Mouse (Mus musculus) heart, postnatal 36 days (tissue): ENCODE data around the gene Bbx. TPM values are rescaled to one million over a fixed set of nuclear protein-coding genes. Genes with fewer than 3 reads are reported as not detected.

Experiments
- DNase-seq, 2 experiments: peaks; one replicate each; pipeline ENCODE4 v3.0.0; 2021 to 2022
- intact Hi-C: fragments of 180-260 bp; cut with DNase I; formaldehyde crosslinking; loops from one replicate; pipeline ENCODE4 v1.15.1; 2025
- total RNA-seq, 2 experiments: library from RNA; stranded (reverse); gene quantifications; 2 replicates each; pipeline ENCODE4 v1.2.3; 2021

Bbx gene
- total RNA-seq, result 10 to 100 TPM; 11.2 to 16.6 TPM

DNA sequence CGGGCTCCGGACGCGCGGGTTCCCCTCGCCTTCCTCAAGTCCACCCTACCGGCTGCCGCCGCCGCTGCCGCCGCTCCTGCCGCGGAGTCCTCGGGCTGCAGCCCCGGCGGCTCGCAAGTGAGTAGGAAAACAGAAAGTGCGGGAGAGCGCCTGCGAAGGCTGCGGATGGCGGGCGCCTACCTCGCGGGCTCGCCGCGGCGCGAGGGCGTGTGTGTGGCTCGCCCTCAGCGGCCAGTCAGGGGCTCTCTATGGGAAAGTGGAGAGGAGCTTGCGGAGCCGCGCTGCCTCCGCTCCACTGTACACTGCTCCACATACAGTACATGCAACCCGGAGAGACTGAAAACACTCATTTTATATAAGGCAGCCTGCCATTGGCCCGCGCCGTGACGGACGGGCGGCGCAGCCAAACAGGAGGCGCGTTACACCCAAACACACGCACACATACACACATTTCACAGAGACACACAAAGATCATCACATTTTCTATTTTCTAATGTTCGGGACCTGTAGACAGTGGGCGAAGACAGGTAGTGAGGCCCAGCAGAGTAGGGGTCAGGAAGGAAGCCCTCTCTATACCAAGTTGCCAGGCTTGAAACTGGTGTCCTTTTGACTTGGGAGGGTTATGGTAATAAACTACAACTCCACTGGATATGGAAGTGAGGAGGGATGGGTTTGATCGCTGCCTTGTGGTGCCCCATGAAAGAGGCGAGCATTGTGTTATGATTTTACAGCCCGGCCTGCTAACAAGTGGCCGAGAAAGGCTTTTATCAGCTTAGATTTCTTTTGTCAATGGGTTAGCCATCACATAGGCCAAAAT is at the start of gene Bbx:
Gene Bbx, minus strand, starts transcription at position 329 of the 817 bp plus-strand sequence.
- DNase-seq, result peak; percentile 99

GRCm38 (mm10) chr16:50481892-50482291 is 49.7 kb upstream of the Bbx start:
- intact Hi-C loops, result no loop called here
- DNase-seq, result no peak

More for the DNA sequence above, at the start of gene Bbx:
- intact Hi-C loops, result loop anchor here (1.0 to 10.0 kb wide), 3 partner anchors 96 to 735 kb away; partner anchors contain the start of gene Ift57

GRCm38 (mm10) chr16:50481341-50481740 is 49.2 kb upstream of the Bbx start:
- intact Hi-C loops, result no loop called here
- DNase-seq, result no peak

DNA sequence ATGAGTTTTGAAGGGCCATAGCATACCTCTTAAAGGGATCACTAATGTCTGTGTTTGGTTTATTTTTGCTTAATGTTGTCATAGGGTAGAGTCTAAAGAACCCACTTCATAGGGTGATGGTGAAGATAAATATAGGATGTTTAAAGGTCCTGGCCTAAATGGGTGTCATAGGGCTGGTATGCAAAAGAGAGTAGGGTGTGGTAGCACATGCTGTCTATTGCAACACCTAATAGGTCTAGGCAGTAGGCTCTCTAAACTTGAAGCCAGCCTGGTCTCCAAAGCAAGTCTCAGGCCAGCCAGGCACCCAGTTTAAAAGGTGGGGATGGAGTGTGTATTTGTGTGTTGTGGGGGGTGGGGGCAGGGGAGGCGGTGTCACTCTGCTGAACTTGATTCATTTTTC is 46.5 kb upstream of the Bbx start:
- DNase-seq, result no peak
- intact Hi-C loops, result no loop called here

DNA sequence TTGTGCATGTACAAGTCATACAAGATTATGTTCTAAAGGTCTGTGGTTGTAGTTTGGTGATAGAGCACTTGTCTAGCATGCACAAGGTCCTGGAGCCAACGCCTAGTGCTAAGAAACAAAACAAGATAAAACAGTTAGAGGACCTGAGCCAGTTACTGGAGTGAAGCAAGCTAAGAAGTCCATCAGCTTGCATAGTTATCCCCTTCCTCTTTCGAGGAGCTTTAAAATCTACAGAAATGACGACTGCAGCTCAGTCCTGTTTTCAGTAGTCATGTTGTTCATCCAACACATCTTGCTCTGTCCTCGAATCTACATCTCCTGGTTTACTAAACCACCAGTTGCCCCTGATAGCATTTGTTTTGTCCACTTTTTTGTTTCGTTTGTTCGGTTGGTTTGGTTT is 45.4 kb upstream of the Bbx start:
- DNase-seq, result no peak
- intact Hi-C loops, result no loop called here

DNA sequence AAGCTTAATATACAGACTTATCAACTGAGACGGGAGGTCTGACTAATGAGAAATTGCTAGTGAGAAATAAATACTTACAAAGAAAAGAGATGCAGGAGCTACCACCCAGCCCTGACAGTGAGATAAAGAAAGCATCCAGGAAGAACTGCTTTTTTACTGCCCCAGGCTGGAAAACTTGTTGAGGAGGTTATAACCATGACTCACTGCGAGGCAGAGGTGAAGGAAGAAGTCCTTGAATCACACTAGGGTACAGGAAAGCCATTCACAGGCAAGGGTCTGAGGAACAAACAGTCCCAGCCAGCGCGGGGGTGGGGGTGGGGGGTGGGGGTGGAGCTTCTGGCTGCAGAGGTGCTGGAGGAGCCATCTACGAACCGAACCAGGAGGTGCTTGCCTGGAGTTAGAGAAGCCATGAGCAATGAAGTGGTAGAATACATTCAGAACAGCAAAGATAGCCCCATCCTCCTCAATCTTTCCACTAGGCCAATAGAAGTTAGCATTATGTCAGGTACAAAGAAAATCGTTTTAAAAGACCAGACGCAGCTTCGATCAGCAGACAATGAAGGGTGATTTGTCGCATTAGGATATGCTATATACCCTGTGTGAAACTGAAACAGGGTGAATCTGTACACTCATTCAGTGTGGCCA is 30.2 kb upstream of the Bbx start:
- DNase-seq, result no peak
- intact Hi-C loops, result no loop called here

DNA sequence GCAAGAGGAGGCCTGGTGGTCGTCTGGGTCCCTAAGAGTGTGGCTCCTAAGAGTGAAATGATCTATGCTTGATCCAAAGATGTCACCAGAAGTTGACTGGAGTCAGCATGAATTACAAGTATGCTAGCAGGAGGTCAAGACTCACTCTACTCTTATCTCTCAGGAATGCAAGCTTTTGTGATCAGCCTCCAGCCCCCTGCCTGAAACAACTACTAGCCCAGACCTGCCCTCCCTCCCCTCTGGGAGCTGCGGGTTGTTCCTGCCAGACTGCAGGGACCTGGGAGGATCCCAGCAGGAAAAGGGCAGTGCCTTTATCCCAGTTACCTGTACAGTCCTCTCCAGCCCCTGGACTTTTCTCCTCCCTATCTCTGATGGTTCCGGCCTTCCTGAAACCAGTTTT is 27.0 kb upstream of the Bbx start:
- intact Hi-C loops, result no loop called here
- DNase-seq, result no peak

DNA sequence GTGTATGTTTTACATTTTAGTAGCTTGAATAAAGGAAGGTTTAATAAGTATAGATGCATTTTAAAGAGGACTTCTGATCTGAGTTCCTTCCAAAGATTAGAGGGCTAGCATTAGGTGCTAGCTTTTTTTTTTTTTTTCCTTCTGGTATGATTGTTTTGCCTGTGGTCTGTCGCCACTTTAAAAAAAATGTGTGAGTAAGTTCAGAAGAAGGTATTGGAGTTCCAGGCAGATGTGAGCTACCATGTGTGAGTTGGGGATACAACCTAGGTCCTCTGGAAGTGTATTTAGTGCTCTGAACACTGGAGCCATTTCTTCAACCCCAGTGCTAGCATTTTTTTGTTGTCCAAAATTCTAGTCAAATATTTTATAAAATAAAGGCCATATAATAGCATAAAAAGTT is 23.9 kb upstream of the Bbx start:
- intact Hi-C loops, result no loop called here
- no peak for DNase-seq

DNA sequence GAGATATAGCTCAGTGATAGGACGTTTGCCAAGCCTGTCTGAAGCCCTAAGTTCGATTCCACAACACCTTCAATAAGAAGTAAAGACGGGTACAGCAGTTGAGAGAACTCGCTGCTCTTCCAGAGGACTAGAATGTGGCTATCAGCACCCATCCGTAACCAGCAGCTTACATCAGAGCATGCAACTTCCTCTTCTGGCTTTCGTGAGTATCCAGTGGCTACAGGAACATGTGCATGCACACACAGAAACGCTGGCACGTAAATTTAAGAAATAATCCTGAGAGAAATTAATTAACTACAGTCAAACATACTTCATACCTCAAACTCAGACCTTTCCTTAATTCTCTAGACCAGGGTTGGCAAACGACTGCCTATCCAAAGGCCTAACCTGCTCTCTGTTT is 16.9 kb upstream of the Bbx start:
- DNase-seq, result no peak
- intact Hi-C loops, result no loop called here

DNA sequence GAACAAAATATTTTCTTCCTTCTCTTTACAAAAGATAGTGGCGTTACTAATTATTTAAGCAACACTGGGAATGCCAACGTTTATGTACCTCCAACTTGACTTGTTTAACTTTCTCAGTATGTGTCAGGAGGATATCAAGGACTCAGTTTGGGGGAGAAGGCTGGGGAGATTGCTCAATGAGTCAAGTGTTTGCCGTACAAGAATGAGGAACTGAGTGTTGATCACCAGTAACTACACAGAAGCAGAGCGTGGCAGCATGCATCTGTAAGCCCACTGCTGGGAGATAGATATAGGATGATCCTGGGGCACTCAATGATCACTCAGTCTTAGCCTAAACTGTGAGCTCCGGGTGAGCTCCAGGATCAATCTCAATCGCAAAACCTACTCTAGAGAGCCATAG is 12.8 kb upstream of the Bbx start:
- DNase-seq, result no peak
- intact Hi-C loops, result no loop called here

DNA sequence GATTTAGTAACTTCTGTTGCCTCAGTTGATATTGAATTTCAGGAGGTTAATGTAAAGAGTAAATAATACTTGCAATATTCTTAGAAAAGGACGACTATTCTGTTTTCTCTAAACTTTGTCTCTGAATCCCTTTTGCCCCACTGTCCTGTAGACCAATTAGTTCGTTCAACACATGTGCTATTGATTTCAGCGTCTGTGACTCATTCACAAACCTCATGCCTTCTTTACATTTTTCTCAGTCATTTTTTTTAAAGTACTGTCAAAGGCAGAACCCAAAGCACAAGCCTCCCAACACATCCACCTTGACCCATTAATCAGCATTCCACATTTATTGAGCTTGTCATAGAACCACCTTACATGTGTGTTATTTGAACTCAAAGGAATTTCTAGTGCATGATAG is 6.6 kb upstream of the Bbx start:
- intact Hi-C loops, result loop anchor here (10.0 kb wide), 1 partner anchor 184 kb away; no protein-coding TSS in a partner anchor
- no peak for DNase-seq

DNA sequence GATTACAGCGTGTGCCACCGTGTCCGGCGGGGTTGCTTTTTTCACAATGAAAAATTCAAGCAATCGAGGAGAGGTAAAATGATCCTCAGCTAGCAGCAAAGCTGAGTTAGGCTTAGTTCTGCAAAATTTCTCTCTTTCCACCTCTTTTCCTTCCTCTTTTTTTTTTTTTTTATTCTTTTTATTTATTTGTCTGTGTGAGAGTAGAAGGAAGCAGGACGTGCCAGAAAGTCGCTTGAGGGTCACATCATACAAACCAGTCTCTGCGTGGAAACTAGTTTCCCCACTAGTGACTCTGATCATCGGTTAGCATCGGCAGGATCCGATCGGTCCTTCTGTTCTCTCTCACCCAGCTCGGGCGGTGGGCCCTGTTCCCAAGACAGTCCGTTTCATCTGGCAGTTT is 5.6 kb upstream of the Bbx start:
- intact Hi-C loops, result loop anchor here (10.0 kb wide), 1 partner anchor 183 kb away; no protein-coding TSS in a partner anchor
- no peak for DNase-seq

GRCm38 (mm10) chr16:50437331-50437730 is 5.1 kb upstream of the Bbx start:
- DNase-seq, result no peak
- intact Hi-C loops, result loop anchor here (10.0 kb wide), 1 partner anchor 183 kb away; no protein-coding TSS in a partner anchor

DNA sequence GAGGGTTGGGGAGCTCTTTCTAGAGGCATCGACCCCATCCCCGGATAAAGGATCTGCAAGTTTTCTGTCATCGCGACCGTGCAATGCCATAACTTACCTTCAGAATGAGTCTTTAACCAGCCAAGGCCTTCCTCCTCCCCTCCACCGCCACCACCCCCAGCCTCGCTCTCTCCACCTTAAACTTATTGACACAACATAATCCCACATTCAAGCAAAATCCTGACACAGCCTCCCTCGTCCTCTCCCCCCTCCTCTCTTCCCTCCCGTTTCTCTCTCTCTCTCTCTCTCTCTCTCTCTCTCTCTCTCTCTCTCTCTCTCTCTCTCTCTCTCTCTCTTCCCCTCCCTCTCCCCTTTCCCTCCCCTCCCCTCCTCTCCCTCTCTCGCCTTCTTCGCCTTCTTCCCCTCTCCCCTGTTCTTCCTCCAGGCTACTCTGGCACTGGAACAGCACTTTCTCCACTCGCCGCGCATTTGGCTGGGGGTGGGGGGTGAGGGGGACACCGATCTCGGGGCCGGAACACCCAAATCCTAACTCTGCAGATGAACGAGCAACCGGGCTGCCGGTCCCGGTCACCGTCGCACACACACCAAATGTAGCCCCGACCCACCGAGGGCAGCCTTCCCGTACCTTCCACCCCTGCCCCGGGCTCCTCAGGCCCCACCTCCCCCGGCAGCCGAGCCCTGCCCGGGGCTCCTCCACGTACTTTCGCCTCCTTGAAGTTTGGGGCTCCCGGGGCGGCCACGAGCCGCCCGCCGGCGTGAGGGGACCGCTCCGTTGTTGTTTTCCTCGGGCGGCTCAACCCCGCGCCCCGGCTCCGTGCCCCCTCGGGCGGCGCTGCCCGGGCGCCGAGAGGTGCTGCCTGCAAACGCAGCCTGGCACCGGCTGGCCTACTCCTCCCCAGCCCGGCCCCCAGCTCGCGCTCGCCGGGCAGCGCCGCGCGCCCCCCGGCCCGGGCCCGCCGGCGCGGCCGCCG is 894 bp downstream of the Bbx start:
- intact Hi-C loops, result loop anchor here (2.0 to 10.0 kb wide), 4 partner anchors 50 to 734 kb away; partner anchors contain the start of gene Ift57
- peak; percentile 57 to 79 for DNase-seq

DNA sequence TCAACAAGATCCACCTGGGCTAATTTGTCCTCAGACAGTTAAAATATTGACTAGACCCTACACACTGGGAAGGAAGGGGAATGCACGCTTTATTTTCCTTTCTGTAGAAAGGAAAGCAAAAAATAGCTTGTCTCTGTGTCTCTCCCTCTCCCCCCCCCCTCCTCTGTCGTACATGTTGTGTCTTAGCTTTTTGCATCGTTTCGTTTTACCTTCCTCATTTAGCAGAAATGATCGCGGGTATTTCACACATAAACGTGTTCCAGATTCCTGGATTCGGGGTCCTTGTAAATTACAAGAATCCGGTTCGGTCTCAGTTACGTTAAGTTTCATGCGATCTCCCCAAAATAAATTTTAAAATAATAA is 1.7 kb downstream of the Bbx start:
- DNase-seq, result no peak
- intact Hi-C loops, result loop anchor here (2.0 to 10.0 kb wide), 4 partner anchors 50 to 733 kb away; partner anchors contain the start of gene Ift57

DNA sequence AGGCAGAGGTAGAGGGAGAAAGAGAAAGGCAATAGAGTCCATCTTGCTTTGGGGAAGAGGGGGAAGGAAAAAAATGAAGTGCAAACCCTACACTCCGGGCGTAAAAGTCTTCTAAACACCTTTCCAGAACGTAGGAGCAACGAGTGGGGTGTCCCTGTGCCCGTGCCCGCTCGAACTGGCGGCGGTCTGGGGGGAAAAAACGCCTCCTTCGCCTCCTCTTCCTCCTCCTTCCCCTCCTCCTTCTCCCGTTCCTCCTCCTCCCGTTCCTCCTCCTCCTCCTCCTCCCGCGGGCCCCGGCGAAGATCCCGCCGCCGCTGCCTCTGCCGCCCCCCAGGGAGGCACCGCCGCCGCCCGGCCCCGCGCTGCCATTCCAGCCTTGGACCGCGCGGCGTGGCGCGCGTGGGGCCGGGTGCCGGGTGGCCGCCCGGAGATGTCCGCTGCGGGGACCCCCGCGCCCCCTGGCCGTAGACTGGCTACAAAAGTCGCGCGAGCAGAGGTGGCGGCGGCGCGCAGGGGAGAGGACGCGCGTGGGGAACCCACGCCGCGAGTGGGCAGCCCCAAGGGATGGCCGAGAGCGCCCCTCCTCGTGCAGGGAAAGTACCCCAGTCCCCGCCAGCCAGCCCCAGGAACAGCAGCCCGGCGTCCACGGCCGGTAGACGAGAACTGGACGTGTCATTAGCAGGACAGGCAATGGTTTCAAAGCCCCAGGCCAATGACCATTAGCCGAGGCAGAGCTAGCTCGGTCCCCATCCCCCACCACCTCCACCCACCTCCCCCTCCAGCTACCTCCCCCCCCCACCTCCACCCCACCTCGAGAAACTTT is 2.3 kb downstream of the Bbx start:
- peak; percentile 27 to 46 for DNase-seq
- intact Hi-C loops, result loop anchor here (2.0 to 10.0 kb wide), 4 partner anchors 49 to 733 kb away; partner anchors contain the start of gene Ift57

GRCm38 (mm10) chr16:50428871-50429691 is 3.1 kb downstream of the Bbx start:
- peak in 1 of 2 experiments; percentile 8 for DNase-seq
- intact Hi-C loops, result no loop called here

- no peak for DNase-seq
- intact Hi-C loops, result no loop called here
Measured at GRCm38 (mm10) chr16:50420130-50420529, 12.1 kb downstream of the Bbx start.

DNA sequence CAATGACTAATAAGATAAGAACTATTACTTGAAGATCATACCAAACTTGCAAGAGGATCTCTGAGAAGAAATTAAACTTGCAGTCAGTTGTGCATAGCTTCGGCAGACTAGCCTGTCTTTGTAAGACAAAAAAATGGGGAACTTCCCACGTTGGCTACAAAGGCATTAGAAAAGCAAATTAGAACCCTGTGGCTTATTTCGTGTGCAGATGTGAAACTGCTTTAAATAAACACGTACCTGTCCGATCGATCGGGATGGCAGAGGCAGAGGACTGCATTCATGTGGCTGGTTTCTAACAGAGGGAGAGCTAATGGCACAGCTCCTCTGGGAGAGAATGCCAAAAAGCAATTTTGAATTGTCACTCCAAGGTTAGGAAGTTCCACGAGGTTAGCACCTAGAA is 16.8 kb downstream of the Bbx start:
- no peak for DNase-seq
- intact Hi-C loops, result no loop called here
